Mouse (Mus musculus) midbrain, embryonic 13.5 days (tissue): ENCODE results near the gene Atp13a4. TPM values are rescaled to one million over a fixed set of nuclear protein-coding genes. Genes with fewer than 3 reads are reported as not detected.

Experiments used
- ATAC-seq: fragments of 200-750 bp; cut with Nextera tagmentation; 2 replicates; pipeline ENCODE4 v1.8.0; 2017; ENCODE audit warnings: mild to moderate bottlenecking, moderate TSS enrichment, moderate library complexity
- H3K27ac ChIP-seq: fragments of 300-500 bp; sonication (generic); 2 replicates; pipeline ENCODE4 v1.5.1; 2015; ENCODE audit warnings: inconsistent platforms, mild to moderate bottlenecking, moderate library complexity
- H3K27me3 ChIP-seq: fragments of 300-500 bp; sonication (generic); 2 replicates; pipeline ENCODE4 v1.6.1; 2015; ENCODE audit warnings: mild to moderate bottlenecking, inconsistent platforms
- H3K36me3 ChIP-seq: fragments of 300-500 bp; sonication (generic); 2 replicates; pipeline ENCODE4 v1.6.1; 2015; ENCODE audit warnings: mild to moderate bottlenecking, inconsistent platforms
- H3K4me1 ChIP-seq: fragments of 300-500 bp; sonication (generic); replicated peaks from 2 replicates; pipeline ENCODE4 v1.6.1; 2015; ENCODE audit warnings: inconsistent platforms
- H3K4me2 ChIP-seq: fragments of 300-500 bp; sonication (generic); replicated peaks from 2 replicates; pipeline ENCODE4 v1.6.1; 2015; ENCODE audit warnings: moderate library complexity, mild to moderate bottlenecking, inconsistent platforms
- H3K4me3 ChIP-seq: fragments of 300-500 bp; sonication (generic); replicated peaks from 2 replicates; pipeline ENCODE4 v1.5.1; 2015; ENCODE audit warnings: mild to moderate bottlenecking, inconsistent platforms
- H3K9ac ChIP-seq: fragments of 300-500 bp; sonication (generic); replicated peaks from 2 replicates; pipeline ENCODE4 v1.6.1; 2015; ENCODE audit warnings: mild to moderate bottlenecking, inconsistent platforms
- H3K9me3 ChIP-seq: fragments of 300-500 bp; sonication (generic); 2 replicates; pipeline ENCODE4 v1.6.1; 2016; ENCODE audit warnings: mild to moderate bottlenecking, inconsistent platforms
- WGBS: fragments of 180-500 bp; shearing (Covaris S2); methylation state at CpG from one replicate; pipeline ENCODE4 v1.1.7; 2015; 5-methylcytosine and 5-hydroxymethylcytosine counted together
- polyA plus RNA-seq: library from polyadenylated mRNA; unstranded; fragments of >200 nt; fragmentation: Nextera tagmentation; extraction: Ambion mirVana; gene quantifications from 2 replicates; pipeline ENCODE4 v1.2.1, GENCODE M21; 2015

Gene Atp13a4
- polyA plus RNA-seq, 1 experiment from 2014 or later = 0.42 TPM

DNA sequence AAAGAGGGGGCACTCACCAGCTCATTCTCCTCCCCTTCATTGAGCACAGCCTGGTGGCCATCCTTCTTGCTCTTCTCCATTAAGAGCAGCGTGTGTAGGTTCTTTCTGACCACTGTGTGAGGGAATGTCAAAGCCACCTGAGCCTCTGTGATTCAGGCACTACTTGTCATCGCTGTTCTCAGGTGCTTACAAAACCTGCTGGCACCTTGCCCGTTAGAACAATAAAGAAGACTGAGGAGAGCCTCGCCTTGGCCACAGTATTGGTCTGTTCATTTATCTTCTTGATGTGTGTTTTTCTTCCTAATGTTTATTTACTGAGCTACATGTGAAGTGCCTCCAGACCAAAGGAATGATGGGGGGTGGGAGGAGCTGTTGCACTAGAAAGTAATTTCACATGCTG is 166.2 kb downstream of the Atp13a4 start, which contains the start of gene Atp13a5:
Gene Atp13a5 (minus strand): TSS at position 275 of the 400 bp plus-strand sequence.
- Histone ChIP-seq H3K36me3 (no peaks in the 10 kb centered on the region), H3K9ac (no peak within 1 kb of the TSS), H3K4me3 (no peak within 1 kb of the TSS), H3K4me2 (no peak within 1 kb of the TSS), H3K27ac (no peak within 1 kb of the TSS), H3K9me3 (no peaks in the 10 kb centered on the region), H3K27me3 (no peaks in the 10 kb centered on the region), H3K4me1 (no peaks in the 10 kb centered on the region)
- ATAC-seq = no peak
- 85% methylated on average over 4 of the region's 4 CpGs for WGBS

DNA sequence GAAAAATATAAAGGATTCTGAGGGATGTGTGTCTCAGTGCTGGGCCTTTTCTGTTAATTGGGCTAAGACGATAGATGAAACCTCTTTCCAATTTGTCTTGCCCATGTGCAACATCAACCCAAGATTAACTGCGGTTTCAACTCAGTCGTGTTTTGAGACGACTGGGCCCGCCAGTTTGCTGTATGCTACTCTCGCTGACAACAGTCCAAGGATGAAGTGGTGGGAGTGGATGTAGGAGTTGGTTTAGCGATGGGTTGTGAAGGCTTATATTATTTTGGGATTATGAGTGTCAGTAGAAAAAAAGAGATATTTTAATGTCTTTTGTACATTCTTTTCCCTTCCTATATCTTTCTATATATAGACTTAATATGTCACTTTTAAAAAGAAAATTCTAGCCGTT is 170.0 kb downstream of the Atp13a4 start:
- 87% methylated on average over 8 of the region's 8 CpGs for WGBS

More for the DNA sequence above, 170.0 kb downstream of the Atp13a4 start:
- Histone ChIP-seq H3K9ac (no peak overlapping the region), H3K9me3 (no peaks in the 10 kb centered on the region), H3K4me2 (no peak overlapping the region), H3K4me3 (no peak overlapping the region), H3K27me3 (no peaks in the 10 kb centered on the region), H3K27ac (no peak overlapping the region), H3K4me1 (no peaks in the 10 kb centered on the region), H3K36me3 (no peaks in the 10 kb centered on the region)
- no peak for ATAC-seq

Other genes starting within 250 kb of the Atp13a4 start
- gene Atp13a5, start 166.1 kb downstream of the Atp13a4 start, polyA plus RNA-seq = 0.35 and 0.64 TPM in 2 replicates
- 42.0 and 47.8 TPM in 2 replicates for gene Opa1, start 34.5 kb upstream of the Atp13a4 start, polyA plus RNA-seq